Mouse (Mus musculus) forebrain, postnatal 0 days (tissue): ENCODE results near the gene Lingo4. TPM values are rescaled to one million over a fixed set of nuclear protein-coding genes. Genes with fewer than 3 reads are reported as not detected.

ENCODE experiments used
- ATAC-seq: fragments of 200-750 bp; cut with Nextera tagmentation; 2 replicates; pipeline ENCODE4 v1.8.0; 2017; ENCODE audit warnings: mild to moderate bottlenecking, moderate library complexity
- DNase-seq: peaks from one replicate; pipeline ENCODE4 v3.0.0-alpha.2; 2015
- H3K27ac ChIP-seq: fragments of 300-500 bp; sonication (generic); 2 replicates; pipeline ENCODE4 v1.5.1; 2014; ENCODE audit warnings: low read depth, mild to moderate bottlenecking, antibody characterized with exemption, low read length, moderate library complexity, mixed read lengths
- H3K27me3 ChIP-seq: fragments of 300-500 bp; sonication (generic); 2 replicates; pipeline ENCODE4 v1.6.1; 2014; ENCODE audit warnings: mild to moderate bottlenecking, low read length, mixed read lengths; ENCODE audit not compliant: insufficient read depth
- H3K36me3 ChIP-seq: fragments of 300-500 bp; sonication (generic); 2 replicates; pipeline ENCODE4 v1.6.1; 2014; ENCODE audit warnings: mild to moderate bottlenecking, moderate library complexity; ENCODE audit not compliant: insufficient read depth
- H3K4me1 ChIP-seq: fragments of 300-500 bp; sonication (generic); 2 replicates; pipeline ENCODE4 v1.6.1; 2014; ENCODE audit warnings: antibody characterized with exemption; ENCODE audit not compliant: insufficient read depth
- H3K4me2 ChIP-seq: fragments of 300-500 bp; sonication (generic); 2 replicates; pipeline ENCODE4 v1.6.1; 2014; ENCODE audit warnings: low read depth, mild to moderate bottlenecking, moderate library complexity
- H3K4me3 ChIP-seq: fragments of 300-500 bp; sonication (generic); 2 replicates; pipeline ENCODE4 v1.5.1; 2014; ENCODE audit warnings: low read depth, low read length, mixed read lengths
- H3K9ac ChIP-seq: fragments of 300-500 bp; sonication (generic); 2 replicates; pipeline ENCODE4 v1.6.1; 2014; ENCODE audit warnings: mild to moderate bottlenecking
- H3K9me3 ChIP-seq: fragments of 300-500 bp; sonication (generic); 2 replicates; pipeline ENCODE4 v1.6.1; 2016; ENCODE audit warnings: low read length
- CTCF ChIP-seq: sonication (generic); IDR thresholded peaks from 2 replicates; pipeline ENCODE4 v1.5.1; 2016; ENCODE audit warnings: antibody characterized with exemption, control low read depth, low read depth
- WGBS: fragments of 180-500 bp; shearing (Covaris S2); extraction: QIAGEN DNeasy Blood & Tissue Kit; methylation state at CpG from one replicate; pipeline ENCODE4 v1.1.7; 2014; 5-methylcytosine and 5-hydroxymethylcytosine counted together
- polyA plus RNA-seq: library from polyadenylated mRNA; unstranded; fragments of >200 nt; fragmentation: Nextera tagmentation; extraction: Ambion mirVana; gene quantifications from 2 replicates; pipeline ENCODE4 v1.2.1, GENCODE M21; 2015
- total RNA-seq: library from RNA; depleted of rRNA; stranded (reverse); fragments of >200 nt; gene quantifications from 2 replicates; pipeline ENCODE4 v1.2.3, GENCODE M21; 2014

Gene Lingo4
- total and polyA plus RNA-seq, 2 experiments from 2014 or later: 1.0 to 1.2 TPM

- 0 out of 2 replicates have a peak, but pooled peaks cover 4% of the 10 kb centered on the region for H3K4me1 ChIP-seq
- no peak for ATAC-seq
- no peaks in the 10 kb centered on the region for H3K9me3 ChIP-seq
- H3K9ac ChIP-seq: no peak overlapping the region
- no peak overlapping the region for H3K27ac ChIP-seq
- DNase-seq: no peak
- no peak for TF ChIP-seq CTCF
- H3K4me3 ChIP-seq: no peak overlapping the region
- no peaks in the 10 kb centered on the region for H3K27me3 ChIP-seq
- H3K36me3 ChIP-seq: no peaks in the 10 kb centered on the region
- H3K4me2 ChIP-seq: no peak overlapping the region
These were observed 23.7 kb upstream of the Lingo4 start for GRCm38 (mm10) chr3:94374636-94375035.

- DNase-seq: no peak
- Histone ChIP-seq H3K4me2 (no peak overlapping the region), H3K27me3 (no peaks in the 10 kb centered on the region), H3K9me3 (no peaks in the 10 kb centered on the region), H3K36me3 (no peaks in the 10 kb centered on the region), H3K4me3 (no peak overlapping the region), H3K4me1 (0 out of 2 replicates have a peak, but pooled peaks cover 4% of the 10 kb centered on the region), H3K27ac (no peak overlapping the region), H3K9ac (no peak overlapping the region)
- 87% methylated on average over 2 of the region's 2 CpGs for WGBS
- ATAC-seq: no peak
- TF ChIP-seq CTCF: no peak
These were observed 23.2 kb upstream of the Lingo4 start for GRCm38 (mm10) chr3:94375146-94375545.

GRCm38 (mm10) chr3:94375861-94376260 lies 22.5 kb upstream of the Lingo4 start:
- Histone ChIP-seq H3K4me2 (no peak overlapping the region), H3K4me1 (0 out of 2 replicates have a peak, but pooled peaks cover 4% of the 10 kb centered on the region), H3K4me3 (no peak overlapping the region), H3K9ac (no peak overlapping the region), H3K9me3 (no peaks in the 10 kb centered on the region), H3K36me3 (no peaks in the 10 kb centered on the region), H3K27me3 (no peaks in the 10 kb centered on the region), H3K27ac (no peak overlapping the region)
- no peak for ATAC-seq
- TF ChIP-seq CTCF: no peak
- 57% methylated on average over 5 of the region's 5 CpGs for WGBS
- no peak for DNase-seq

DNA sequence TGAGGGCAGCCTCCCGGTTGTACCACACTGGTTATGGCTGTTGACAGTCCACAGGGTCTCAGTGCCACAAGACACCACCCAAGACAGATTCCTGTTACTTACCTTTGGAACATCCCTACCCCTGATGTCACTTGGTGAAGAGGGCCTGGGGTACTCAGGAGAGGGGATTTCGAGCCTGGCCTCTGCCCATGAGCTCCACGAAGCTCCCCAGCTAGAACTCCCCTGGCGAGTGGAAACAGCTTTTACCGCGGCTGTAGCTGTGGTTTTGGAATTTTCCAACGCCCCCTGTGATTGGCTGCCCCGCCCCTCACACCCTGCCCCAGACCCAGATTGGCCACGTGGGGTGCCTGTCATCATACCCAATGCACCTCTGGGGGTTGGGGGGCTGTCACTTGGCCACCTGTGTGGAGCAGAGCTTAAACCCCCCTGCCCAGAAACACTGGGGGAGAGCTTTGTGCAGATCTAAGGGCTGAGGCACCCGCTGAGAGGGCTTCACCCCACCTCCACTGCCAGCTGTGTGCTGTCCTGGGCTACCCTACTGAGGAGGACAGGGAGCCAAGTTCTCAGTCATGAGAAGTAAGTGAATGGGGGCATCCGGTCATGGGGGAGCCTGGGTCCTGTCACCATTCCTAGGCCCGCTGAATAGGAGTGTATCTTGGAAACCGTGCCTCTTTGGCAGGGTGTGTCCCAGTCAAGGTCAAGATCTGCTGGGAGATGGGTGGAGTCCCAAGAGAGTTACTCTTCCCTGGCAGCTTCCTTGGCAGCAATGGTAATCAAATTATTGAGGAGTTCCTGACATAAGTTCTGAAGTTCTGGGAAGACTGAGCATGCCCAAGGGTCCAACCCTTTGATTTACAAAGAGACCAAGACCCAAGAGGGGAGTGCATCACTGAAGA lies 21.0 kb upstream of the Lingo4 start:
- H3K4me3 ChIP-seq: no peak overlapping the region

GRCm38 (mm10) chr3:94379831-94380510 lies 18.3 kb upstream of the Lingo4 start:
- WGBS: 25% methylated on average over 9 of the region's 9 CpGs
- no peaks in the 10 kb centered on the region for H3K27me3 ChIP-seq
- no peak for TF ChIP-seq CTCF
- H3K4me2 ChIP-seq: no peak overlapping the region
- DNase-seq (no peak), ATAC-seq (no peak)
- no peaks in the 10 kb centered on the region for H3K36me3 ChIP-seq
- no peak overlapping the region for H3K9ac ChIP-seq
- no peaks in the 10 kb centered on the region for H3K4me1 ChIP-seq
- H3K9me3 ChIP-seq: no peaks in the 10 kb centered on the region
- H3K27ac ChIP-seq: no peak overlapping the region
- no peak overlapping the region for H3K4me3 ChIP-seq

More for the DNA sequence above, 21.0 kb upstream of the Lingo4 start:
- H3K27me3 ChIP-seq: no peaks in the 10 kb centered on the region
- no peaks in the 10 kb centered on the region for H3K9me3 ChIP-seq
- no peak for TF ChIP-seq CTCF
- WGBS: 27% methylated on average over 13 of the region's 13 CpGs
- no peak overlapping the region for H3K27ac ChIP-seq
- no peak overlapping the region for H3K9ac ChIP-seq
- H3K36me3 ChIP-seq: no peaks in the 10 kb centered on the region
- DNase-seq (no peak), ATAC-seq (no peak)
- no peak overlapping the region for H3K4me2 ChIP-seq
- H3K4me1 ChIP-seq: 0 out of 2 replicates have a peak, but pooled peaks cover 4% of the 10 kb centered on the region

DNA sequence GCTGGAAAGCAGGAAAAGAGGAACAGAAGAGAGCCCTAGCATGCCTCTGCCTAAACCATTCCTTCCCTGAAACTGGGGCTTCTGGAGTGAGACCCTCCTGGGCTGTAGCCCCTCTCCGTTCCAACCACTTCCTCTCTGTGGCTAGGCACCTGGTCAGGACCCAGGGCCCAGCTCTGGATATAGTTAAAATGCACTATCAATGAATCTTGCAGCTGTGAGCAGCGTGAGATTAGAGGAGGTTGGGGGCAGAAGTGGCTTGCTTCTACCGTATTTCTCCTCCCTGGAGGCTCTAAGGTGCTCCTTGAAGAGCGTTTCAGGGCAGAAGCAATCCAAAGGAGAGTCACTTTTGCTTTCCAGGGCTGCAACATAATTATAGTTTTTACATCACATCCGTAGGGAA lies 16.0 kb upstream of the Lingo4 start:
- Histone ChIP-seq H3K27ac (no peak overlapping the region), H3K4me2 (no peak overlapping the region), H3K9ac (no peak overlapping the region), H3K9me3 (no peaks in the 10 kb centered on the region), H3K27me3 (no peaks in the 10 kb centered on the region), H3K36me3 (no peaks in the 10 kb centered on the region), H3K4me1 (no peaks in the 10 kb centered on the region), H3K4me3 (no peak overlapping the region)
- DNase-seq (no peak), ATAC-seq (no peak)
- WGBS: 79% methylated on average over 5 of the region's 5 CpGs
- no peak for TF ChIP-seq CTCF

- DNase-seq (no peak), ATAC-seq (no peak)
- no peak overlapping the region for H3K4me3 ChIP-seq
- no peak overlapping the region for H3K27ac ChIP-seq
- H3K9ac ChIP-seq: no peak overlapping the region
- TF ChIP-seq CTCF: no peak
- H3K27me3 ChIP-seq: no peaks in the 10 kb centered on the region
- no peak overlapping the region for H3K4me2 ChIP-seq
- WGBS: 78% methylated on average over 3 of the region's 3 CpGs
- H3K9me3 ChIP-seq: no peaks in the 10 kb centered on the region
- H3K36me3 ChIP-seq: no peaks in the 10 kb centered on the region
- H3K4me1 ChIP-seq: no peaks in the 10 kb centered on the region
These were observed 14.8 kb upstream of the Lingo4 start for GRCm38 (mm10) chr3:94383476-94383875.
